Mouse (Mus musculus): ENCODE data around the gene Dennd2d. TPM values are rescaled to one million over a fixed set of nuclear protein-coding genes. Genes with fewer than 3 reads are reported as not detected.

Gene Dennd2d
- total RNA-seq, 2 experiments from 2014 or later = 0.27 to 0.46 TPM

DNA sequence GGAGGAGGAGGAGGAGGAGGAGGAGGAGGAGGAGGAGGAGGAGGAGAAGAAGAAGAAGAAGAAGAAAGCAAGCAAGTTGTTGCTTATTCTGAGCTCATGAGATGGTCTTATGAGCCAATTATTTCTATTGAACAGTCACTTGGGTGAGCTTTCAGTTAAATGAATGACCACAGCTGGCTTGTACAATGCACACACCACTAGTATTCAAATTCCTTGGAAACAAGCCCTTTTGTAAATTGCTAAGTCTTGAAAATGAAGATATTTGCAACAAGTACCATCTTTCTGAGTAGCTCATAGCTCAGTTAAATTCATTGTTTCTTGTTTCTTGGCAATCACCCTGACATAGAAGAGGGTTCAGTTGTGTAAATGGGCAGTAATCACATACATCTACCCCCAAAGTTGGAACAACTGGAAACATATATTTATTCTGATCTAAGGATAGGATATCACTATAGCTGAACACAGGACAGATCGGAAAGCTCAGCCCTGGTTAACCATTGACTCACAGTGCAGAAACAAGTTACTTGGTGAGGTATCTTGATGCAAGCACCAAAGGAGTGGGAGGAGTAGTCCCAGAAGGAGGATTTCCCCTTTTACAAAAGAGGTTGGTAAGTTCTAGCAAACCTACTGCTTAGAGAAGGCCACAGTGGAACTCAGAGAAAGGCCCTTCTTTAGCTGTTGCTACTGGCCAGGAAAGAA lies 13.3 kb downstream of the Dennd2d start:
- no peak for DNase-seq (ENCODE audit: low spot score in 2 of 2)

- DNase-seq (ENCODE audit: low spot score in 2 of 2) = no peak
Measured at GRCm38 (mm10) chr3:106496045-106496721, 14.0 kb downstream of the Dennd2d start.

DNA sequence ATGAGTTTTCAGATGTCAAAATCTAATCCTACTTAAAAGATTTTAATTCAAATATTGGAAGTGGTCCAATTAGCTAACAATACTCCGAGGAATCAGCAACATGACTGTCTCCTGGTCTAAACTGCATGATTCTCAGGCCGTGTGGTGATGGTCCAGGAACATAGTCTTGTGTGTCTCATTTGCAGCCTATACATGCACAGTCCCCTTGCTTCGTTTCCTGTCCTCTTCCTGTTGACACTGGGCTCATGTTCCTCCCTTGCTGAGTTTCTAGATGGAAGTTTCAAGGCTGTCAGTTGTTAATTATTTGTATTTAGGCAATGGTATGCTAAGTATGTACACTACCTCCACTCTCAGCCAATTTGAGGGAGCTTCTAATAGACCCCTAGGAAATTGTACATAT lies 14.8 kb downstream of the Dennd2d start:
- no peak for DNase-seq (ENCODE audit: low spot score in 2 of 2)

- no peak for DNase-seq (ENCODE audit: low spot score in 2 of 2)
Measured at GRCm38 (mm10) chr3:106500510-106500909, 18.3 kb downstream of the Dennd2d start.

DNA sequence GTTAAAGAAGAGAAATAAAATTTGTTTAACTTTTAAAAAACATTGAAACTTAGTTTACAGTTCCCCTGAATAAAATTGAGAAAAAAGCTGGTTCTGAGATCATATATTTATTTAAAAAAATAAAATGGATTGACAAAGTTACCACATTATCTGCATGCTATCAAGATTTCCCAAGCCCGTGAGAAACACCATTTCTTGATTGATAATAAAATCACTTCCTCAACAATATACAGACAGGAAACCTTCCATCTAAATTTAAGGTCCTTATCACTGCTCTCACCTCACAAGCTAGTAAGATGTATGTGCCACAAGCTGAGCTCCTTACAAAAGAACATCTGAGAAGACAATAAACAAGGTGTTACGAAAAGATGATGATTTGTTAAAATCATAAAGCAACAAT lies 20.7 kb downstream of the Dennd2d start:
- DNase-seq (ENCODE audit: low spot score in 2 of 2) = no peak

- no peak for DNase-seq (ENCODE audit: low spot score in 2 of 2)
Measured at GRCm38 (mm10) chr3:106510669-106511068, 28.5 kb downstream of the Dennd2d start.

GRCm38 (mm10) chr3:106515016-106515415 lies 32.8 kb downstream of the Dennd2d start:
- no peak for DNase-seq (ENCODE audit: low spot score in 2 of 2)

- DNase-seq (ENCODE audit: low spot score in 2 of 2) = no peak
Measured at GRCm38 (mm10) chr3:106522730-106523129, 40.5 kb downstream of the Dennd2d start.

- no peak for DNase-seq (ENCODE audit: low spot score in 2 of 2)
Measured at GRCm38 (mm10) chr3:106526411-106526810, 44.2 kb downstream of the Dennd2d start.

DNA sequence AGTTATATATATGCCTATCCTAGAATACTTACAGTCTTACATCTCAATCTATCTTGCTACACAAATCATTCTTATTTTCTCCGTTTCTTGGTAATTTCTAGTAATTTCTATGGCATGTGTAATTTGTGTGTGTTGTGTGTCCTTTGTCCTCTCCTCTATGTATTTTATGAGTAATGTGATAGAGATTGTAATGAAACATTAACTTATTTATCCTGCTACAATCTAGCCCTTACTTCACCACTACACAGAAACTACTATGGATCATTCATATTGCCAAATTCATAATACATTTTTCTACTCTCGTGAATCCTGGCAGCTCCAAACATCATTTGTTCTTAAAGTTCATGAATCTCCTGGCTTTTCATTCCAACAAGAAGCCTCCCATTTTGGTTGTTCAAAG lies 45.8 kb downstream of the Dennd2d start:
- DNase-seq (ENCODE audit: low spot score in 2 of 2) = no peak

DNA sequence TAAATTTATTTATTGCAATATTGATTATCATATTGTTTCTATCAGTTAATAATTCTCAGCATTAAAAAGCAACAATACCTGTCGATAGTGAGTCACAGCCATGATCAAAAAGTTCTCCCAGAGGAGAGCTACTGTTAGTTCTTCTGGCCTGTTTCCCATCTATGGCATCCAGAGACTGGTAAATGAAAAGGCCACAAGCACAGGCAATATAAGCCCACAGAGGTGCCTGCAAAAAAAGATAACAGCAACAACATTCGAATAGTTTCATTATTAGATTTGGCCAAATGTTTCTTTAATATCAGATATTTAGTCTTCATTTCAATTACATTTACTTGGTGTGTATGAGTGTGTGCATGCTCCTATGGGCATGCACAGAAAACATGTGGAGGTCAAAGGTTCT lies 51.1 kb downstream of the Dennd2d start:
- no peak for DNase-seq (ENCODE audit: low spot score in 2 of 2)

DNA sequence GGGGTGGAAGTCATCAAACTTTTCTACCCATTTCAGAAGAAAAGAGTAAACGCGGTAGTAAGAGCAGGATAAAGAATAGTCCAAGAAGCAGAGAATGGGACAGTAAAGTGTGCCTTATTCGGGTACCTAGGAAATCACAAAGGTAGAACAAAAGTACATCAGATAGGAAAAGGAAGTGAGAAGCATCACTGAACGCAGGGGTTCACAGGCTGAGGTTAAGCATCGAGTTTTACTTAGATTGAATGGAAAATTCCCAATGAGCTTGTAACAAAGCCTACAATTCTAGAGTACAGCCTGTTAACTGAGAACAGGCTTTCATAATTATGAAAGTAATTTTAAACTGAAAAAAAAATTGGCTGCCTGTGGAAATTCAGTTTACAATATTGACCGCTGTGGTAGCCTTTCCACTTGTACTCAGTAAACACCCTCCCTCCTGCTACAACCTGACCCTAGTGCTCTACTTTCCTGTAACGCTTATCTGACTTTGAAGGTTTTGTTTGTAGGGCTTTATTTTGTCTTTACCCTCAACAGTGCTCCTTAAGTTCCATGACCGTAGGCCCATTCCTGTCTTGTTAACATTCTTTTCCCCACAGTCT lies 62.6 kb downstream of the Dennd2d start:
- DNase-seq (ENCODE audit: low spot score in 2 of 2) = no peak

DNA sequence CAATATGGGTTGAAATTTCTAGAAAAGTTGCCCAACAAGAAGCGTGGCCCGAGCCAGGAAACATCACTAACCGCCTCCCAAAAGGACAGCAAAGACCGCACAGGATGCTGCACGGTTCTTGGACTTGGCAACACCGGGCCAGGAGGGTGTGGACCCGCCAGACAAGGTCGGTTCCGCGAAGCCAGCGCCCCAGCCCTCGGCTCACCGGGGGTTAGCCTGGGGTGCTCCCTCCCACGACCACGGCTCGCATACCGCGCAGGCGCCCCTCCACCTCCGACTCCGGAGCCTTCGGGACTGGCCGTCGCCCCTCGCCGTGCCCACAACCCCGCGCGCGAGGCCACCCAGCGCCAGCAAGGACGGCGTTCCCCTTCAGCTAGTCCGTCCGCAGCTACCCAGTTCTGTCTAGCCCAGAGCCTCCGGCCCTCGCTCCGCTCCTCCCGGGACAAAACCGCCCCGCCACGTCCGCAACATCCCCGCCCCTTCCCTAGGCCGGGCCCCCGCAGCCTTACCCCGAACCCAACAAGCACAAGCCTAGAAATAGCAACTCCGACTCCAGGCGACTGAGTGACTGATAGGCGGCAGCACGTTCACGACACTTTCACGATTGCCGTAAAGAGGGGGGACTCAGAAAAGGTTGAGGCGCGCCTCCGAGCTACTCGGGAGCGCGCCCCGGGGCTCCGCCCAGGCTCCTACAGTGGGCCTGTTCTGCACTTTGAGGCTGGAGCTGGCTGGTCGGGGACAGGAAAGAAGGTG lies 65.1 kb downstream of the Dennd2d start, which contains the start of the genes Dram2 and Cept1:
Gene Dram2 (plus strand): TSS at position 628 of the 753 bp plus-strand sequence.
Gene Cept1 (minus strand): TSS at position 632 of the 753 bp plus-strand sequence.
- DNase-seq (ENCODE audit: low spot score in 2 of 2) = peak; percentile 89 to 92

GRCm38 (mm10) chr3:106547924-106548539 lies 65.8 kb downstream of the Dennd2d start:
- no peak for DNase-seq (ENCODE audit: low spot score in 2 of 2)

GRCm38 (mm10) chr3:106548971-106549370 lies 66.8 kb downstream of the Dennd2d start:
- DNase-seq (ENCODE audit: low spot score in 2 of 2) = no peak

Other genes starting within 250 kb of the Dennd2d start
- not detected for gene Chil6, start 76.2 kb upstream of the Dennd2d start, total RNA-seq (2021)
- gene Dram2, start 65.4 kb downstream of the Dennd2d start, total RNA-seq (2021) = 10 to 100 TPM; 44.5 to 48.5 TPM
- gene Cept1, start 65.4 kb downstream of the Dennd2d start, total RNA-seq (2021) = 10 to 100 TPM; 35.8 to 38.8 TPM
- gene Lrif1, start 202.6 kb downstream of the Dennd2d start, total RNA-seq (2021) = 10 to 100 TPM; 20.5 to 21.3 TPM